Mouse (Mus musculus) erythroid progenitor cell, adult 5-6 weeks (primary cell): ENCODE data around the gene Olfr905. TPM values are rescaled to one million over a fixed set of nuclear protein-coding genes. Genes with fewer than 3 reads are reported as not detected.

ENCODE experiments used
- ATAC-seq: replicated peaks from 2 replicates; pipeline ENCODE4 v1.8.0; 2016; ENCODE audit warnings: moderate number of reproducible peaks, mild to moderate bottlenecking, moderate TSS enrichment, inconsistent platforms; ENCODE audit not compliant: poor library complexity, low FRiP score, severe bottlenecking
- total RNA-seq, 2 experiments: library from RNA; stranded (forward) in 1 of 2; stranded (reverse) in 1 of 2; fragments of 150-400 nt in 1 of 2; fragments of 186-747, 209-891 nt in 1 of 2; gene quantifications; 2 replicates each; pipeline versions ENCODE4 v1.2.3 to v1.2.4; 2015 to 2017; ENCODE audit warnings: low replicate concordance in 2 of 2

The Olfr905 gene
- not detected in 2 replicates for total RNA-seq (2015; ENCODE audit: low replicate concordance)
- not detected in 2 replicates for total RNA-seq (2017; ENCODE audit: low replicate concordance)

GRCm38 (mm10) chr9:38470807-38471206, at the start of gene Olfr905:
Gene Olfr905, plus strand, starts transcription at chr9:38471107.
- no peak for ATAC-seq

- no peak for ATAC-seq
These were observed 47.1 kb upstream of the Olfr905 start for GRCm38 (mm10) chr9:38423801-38424200.

- ATAC-seq, result no peak
These were observed 43.9 kb upstream of the Olfr905 start for GRCm38 (mm10) chr9:38427026-38427425.

- ATAC-seq, result no peak
These were observed 41.8 kb upstream of the Olfr905 start, which contains the start of gene Olfr901 for GRCm38 (mm10) chr9:38429155-38429554. Gene Olfr901, plus strand, starts transcription at chr9:38429455.

GRCm38 (mm10) chr9:38447352-38447751, 23.6 kb upstream of the Olfr905 start, which contains the start of gene Olfr902:
Gene Olfr902, plus strand, starts transcription at chr9:38447652.
- ATAC-seq, result no peak

GRCm38 (mm10) chr9:38462844-38463243, 8.1 kb upstream of the Olfr905 start, which contains the start of gene Olfr904:
Gene Olfr904, plus strand, starts transcription at chr9:38463144.
- no peak for ATAC-seq

GRCm38 (mm10) chr9:38486785-38487184, 15.9 kb downstream of the Olfr905 start, which contains the start of gene Olfr906:
Gene Olfr906, plus strand, starts transcription at chr9:38487085.
- ATAC-seq, result no peak

GRCm38 (mm10) chr9:38495501-38495900, 24.6 kb downstream of the Olfr905 start, which contains the start of gene Olfr907:
Gene Olfr907, plus strand, starts transcription at chr9:38495801.
- no peak for ATAC-seq

- no peak for ATAC-seq
These were observed 41.4 kb downstream of the Olfr905 start for GRCm38 (mm10) chr9:38512353-38512752.

- ATAC-seq, result no peak
These were observed 50.4 kb downstream of the Olfr905 start, which contains the start of gene Olfr911-ps1 for GRCm38 (mm10) chr9:38521280-38521679. Gene Olfr911-ps1, plus strand, starts transcription at chr9:38521580.

Other genes with a start within 250 kb of the Olfr905 start
- not detected in 2 replicates for gene Olfr143, start 218.3 kb upstream of the Olfr905 start, total RNA-seq (2015; ENCODE audit: low replicate concordance)
- gene Olfr143, start 218.3 kb upstream of the Olfr905 start, total RNA-seq (2017; ENCODE audit: low replicate concordance), result not detected in 2 replicates
- gene Olfr895, start 203.3 kb upstream of the Olfr905 start, total RNA-seq (2015; ENCODE audit: low replicate concordance), result not detected in 2 replicates
- not detected in 2 replicates for gene Olfr895, start 203.3 kb upstream of the Olfr905 start, total RNA-seq (2017; ENCODE audit: low replicate concordance)
- not detected in 2 replicates for gene Olfr896-ps1, start 180.0 kb upstream of the Olfr905 start, total RNA-seq (2015; ENCODE audit: low replicate concordance)
- not detected in 2 replicates for gene Olfr896-ps1, start 180.0 kb upstream of the Olfr905 start, total RNA-seq (2017; ENCODE audit: low replicate concordance)
- gene Olfr25, start 142.0 kb upstream of the Olfr905 start, total RNA-seq (2015; ENCODE audit: low replicate concordance), result not detected in 2 replicates
- gene Olfr25, start 142.0 kb upstream of the Olfr905 start, total RNA-seq (2017; ENCODE audit: low replicate concordance), result 0.39 TPM in 1 of 2 replicates, not detected in the other
- gene Olfr898, start 122.7 kb upstream of the Olfr905 start, total RNA-seq (2015; ENCODE audit: low replicate concordance), result not detected in 2 replicates
- not detected in 2 replicates for gene Olfr898, start 122.7 kb upstream of the Olfr905 start, total RNA-seq (2017; ENCODE audit: low replicate concordance)
- not detected in 2 replicates for gene Olfr250, start 104.2 kb upstream of the Olfr905 start, total RNA-seq (2015; ENCODE audit: low replicate concordance)
- not detected in 2 replicates for gene Olfr250, start 104.2 kb upstream of the Olfr905 start, total RNA-seq (2017; ENCODE audit: low replicate concordance)
- gene Olfr251, start 94.0 kb upstream of the Olfr905 start, total RNA-seq (2015; ENCODE audit: low replicate concordance), result not detected in 2 replicates
- gene Olfr251, start 94.0 kb upstream of the Olfr905 start, total RNA-seq (2017; ENCODE audit: low replicate concordance), result not detected in 2 replicates
- gene Olfr147, start 69.4 kb upstream of the Olfr905 start, total RNA-seq (2015; ENCODE audit: low replicate concordance), result not detected in 2 replicates
- gene Olfr147, start 69.4 kb upstream of the Olfr905 start, total RNA-seq (2017; ENCODE audit: low replicate concordance), result not detected in 2 replicates
- not detected in 2 replicates for gene Olfr901, start 41.7 kb upstream of the Olfr905 start, total RNA-seq (2015; ENCODE audit: low replicate concordance)
- not detected in 2 replicates for gene Olfr901, start 41.7 kb upstream of the Olfr905 start, total RNA-seq (2017; ENCODE audit: low replicate concordance)
- not detected in 2 replicates for gene Olfr902, start 23.5 kb upstream of the Olfr905 start, total RNA-seq (2015; ENCODE audit: low replicate concordance)
- gene Olfr902, start 23.5 kb upstream of the Olfr905 start, total RNA-seq (2017; ENCODE audit: low replicate concordance), result not detected in 2 replicates
- gene Olfr904, start 8.0 kb upstream of the Olfr905 start, total RNA-seq (2015; ENCODE audit: low replicate concordance), result not detected in 2 replicates
- not detected in 2 replicates for gene Olfr904, start 8.0 kb upstream of the Olfr905 start, total RNA-seq (2017; ENCODE audit: low replicate concordance)
- not detected in 2 replicates for gene Olfr906, start 16.0 kb downstream of the Olfr905 start, total RNA-seq (2015; ENCODE audit: low replicate concordance)
- gene Olfr906, start 16.0 kb downstream of the Olfr905 start, total RNA-seq (2017; ENCODE audit: low replicate concordance), result not detected in 2 replicates
- not detected in 2 replicates for gene Olfr907, start 24.7 kb downstream of the Olfr905 start, total RNA-seq (2015; ENCODE audit: low replicate concordance)
- gene Olfr907, start 24.7 kb downstream of the Olfr905 start, total RNA-seq (2017; ENCODE audit: low replicate concordance), result not detected in 2 replicates
- not detected in 2 replicates for gene Olfr911-ps1, start 50.5 kb downstream of the Olfr905 start, total RNA-seq (2015; ENCODE audit: low replicate concordance)
- not detected in 2 replicates for gene Olfr911-ps1, start 50.5 kb downstream of the Olfr905 start, total RNA-seq (2017; ENCODE audit: low replicate concordance)
- not detected in 2 replicates for gene Olfr910, start 66.7 kb downstream of the Olfr905 start, total RNA-seq (2015; ENCODE audit: low replicate concordance)
- not detected in 2 replicates for gene Olfr910, start 66.7 kb downstream of the Olfr905 start, total RNA-seq (2017; ENCODE audit: low replicate concordance)
- gene Olfr912, start 109.1 kb downstream of the Olfr905 start, total RNA-seq (2015; ENCODE audit: low replicate concordance), result not detected in 2 replicates
- not detected in 2 replicates for gene Olfr912, start 109.1 kb downstream of the Olfr905 start, total RNA-seq (2017; ENCODE audit: low replicate concordance)
- not detected in 2 replicates for gene Olfr913, start 121.7 kb downstream of the Olfr905 start, total RNA-seq (2015; ENCODE audit: low replicate concordance)
- gene Olfr913, start 121.7 kb downstream of the Olfr905 start, total RNA-seq (2017; ENCODE audit: low replicate concordance), result not detected in 2 replicates
- not detected in 2 replicates for gene Olfr914, start 134.0 kb downstream of the Olfr905 start, total RNA-seq (2015; ENCODE audit: low replicate concordance)
- not detected in 2 replicates for gene Olfr914, start 134.0 kb downstream of the Olfr905 start, total RNA-seq (2017; ENCODE audit: low replicate concordance)
- not detected in 2 replicates for gene Olfr916, start 188.8 kb downstream of the Olfr905 start, total RNA-seq (2015; ENCODE audit: low replicate concordance)
- gene Olfr916, start 188.8 kb downstream of the Olfr905 start, total RNA-seq (2017; ENCODE audit: low replicate concordance), result not detected in 2 replicates
- not detected in 2 replicates for gene Olfr917, start 194.7 kb downstream of the Olfr905 start, total RNA-seq (2015; ENCODE audit: low replicate concordance)
- not detected in 2 replicates for gene Olfr917, start 194.7 kb downstream of the Olfr905 start, total RNA-seq (2017; ENCODE audit: low replicate concordance)
- gene Olfr918, start 203.5 kb downstream of the Olfr905 start, total RNA-seq (2015; ENCODE audit: low replicate concordance), result not detected in 2 replicates
- not detected in 2 replicates for gene Olfr918, start 203.5 kb downstream of the Olfr905 start, total RNA-seq (2017; ENCODE audit: low replicate concordance)
- gene Olfr919, start 232.6 kb downstream of the Olfr905 start, total RNA-seq (2015; ENCODE audit: low replicate concordance), result not detected in 2 replicates
- not detected in 2 replicates for gene Olfr919, start 232.6 kb downstream of the Olfr905 start, total RNA-seq (2017; ENCODE audit: low replicate concordance)
- 5.4 and 8.8 TPM in 2 replicates for gene Vwa5a, start 247.2 kb downstream of the Olfr905 start, total RNA-seq (2015; ENCODE audit: low replicate concordance)
- gene Vwa5a, start 247.2 kb downstream of the Olfr905 start, total RNA-seq (2017; ENCODE audit: low replicate concordance), result 3.9 and 5.1 TPM in 2 replicates